Mouse (Mus musculus) testis, adult 2 months (tissue): ENCODE measurements around the gene Socs2.

Experiments
- CTCF ChIP-seq: fragments of 200-500 bp; IDR thresholded peaks from 2 replicates; pipeline ENCODE4 v1.5.1; 2012; ENCODE audit warnings: low read depth, mild to moderate bottlenecking, inconsistent platforms, low read length, moderate library complexity; ENCODE audit not compliant: control insufficient read depth, insufficient read depth, insufficient replicate concordance
- POLR2A ChIP-seq: fragments of 200-500 bp; IDR thresholded peaks from 2 replicates; pipeline ENCODE4 v1.6.1; 2012; ENCODE audit warnings: low read depth, mild to moderate bottlenecking, inconsistent platforms, low read length, moderate library complexity; ENCODE audit not compliant: control insufficient read depth

DNA sequence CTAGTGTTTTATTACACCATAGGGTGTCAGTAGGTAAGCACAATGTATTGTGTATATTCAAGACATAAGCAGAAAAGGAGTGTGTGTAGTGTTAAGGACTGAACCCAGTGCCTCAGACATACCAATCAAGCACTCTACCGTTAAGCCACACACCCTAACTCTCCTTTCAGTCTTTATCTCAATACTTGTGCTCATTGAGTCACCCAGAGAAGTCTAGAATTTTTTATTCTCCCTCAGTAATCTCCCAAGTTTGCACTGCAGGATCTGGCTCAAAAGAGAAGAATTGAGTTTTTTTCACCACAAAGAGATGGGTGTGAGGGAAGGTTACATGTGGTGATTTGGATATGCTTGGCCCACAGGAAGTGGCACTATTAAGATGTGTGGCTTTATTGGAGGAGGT is 45.3 kb upstream of the Socs2 start:
- TF ChIP-seq POLR2A (no peak), CTCF (no peak)
